Mouse (Mus musculus): ENCODE measurements around the gene 1700040F15Rik.
"Not testable (repeated sequence)": the region's sequence is repeated elsewhere in the genome, so short reads cannot be mapped to it uniquely, and the experiment has no call there.

The 1700040F15Rik gene

GRCm38 (mm10) chrY:61101947-61102346 lies at the start of gene 1700040F15Rik:
Gene 1700040F15Rik (plus strand): TSS chrY:61102247.
- not testable (repeated sequence) for DNase-seq (ENCODE audit: extremely low read depth, insufficient read length, low spot score)

Data from 3134 (cell line).